Mouse (Mus musculus) thymus, postnatal 0 days (tissue): Measurements from ENCODE around the gene Fbxw4. TPM values are rescaled to one million over a fixed set of nuclear protein-coding genes. Genes with fewer than 3 reads are reported as not detected.
A peak's percentile ranks its signal among the peaks of the same experiment; 100 is the strongest.
"Not testable (repeated sequence)": the region's sequence is repeated elsewhere in the genome, so short reads cannot be mapped to it uniquely, and the experiment has no call there.

Experiments used
- DNase-seq: peaks from one replicate; pipeline ENCODE4 v3.0.0-alpha.2; 2015; ENCODE audit warnings: low spot score
- polyA plus RNA-seq: library from polyadenylated mRNA; unstranded; fragments of >200 nt; fragmentation: Nextera tagmentation; extraction: Ambion mirVana; gene quantifications from 2 replicates; pipeline ENCODE4 v1.2.1, GENCODE M21; 2015

Gene Fbxw4
- polyA plus RNA-seq, 1 experiment from 2014 or later: 24.5 TPM

- DNase-seq: peak; percentile 69
These were observed 78.9 kb downstream of the Fbxw4 start for GRCm38 (mm10) chr19:45581257-45581656.

DNA sequence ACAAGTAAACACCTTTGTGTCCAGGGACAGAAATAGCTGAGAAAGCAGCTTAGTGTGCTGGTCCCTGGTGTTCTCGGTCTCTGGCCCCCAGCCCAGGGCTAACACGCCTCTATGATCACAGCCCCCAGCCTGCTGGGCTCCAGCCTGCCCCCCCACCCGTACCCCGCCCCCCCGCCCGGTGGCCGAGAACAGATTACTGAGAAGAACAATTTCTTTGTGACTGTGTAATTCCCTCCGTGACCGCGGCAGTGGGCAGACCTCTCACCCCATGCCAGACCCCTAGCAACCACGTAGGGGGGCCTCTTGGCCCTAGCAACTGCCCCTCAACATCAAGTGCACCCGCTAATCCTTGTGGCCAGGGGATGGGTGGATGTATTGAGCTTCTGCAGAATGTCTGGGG is 79.9 kb downstream of the Fbxw4 start:
- no peak for DNase-seq

DNA sequence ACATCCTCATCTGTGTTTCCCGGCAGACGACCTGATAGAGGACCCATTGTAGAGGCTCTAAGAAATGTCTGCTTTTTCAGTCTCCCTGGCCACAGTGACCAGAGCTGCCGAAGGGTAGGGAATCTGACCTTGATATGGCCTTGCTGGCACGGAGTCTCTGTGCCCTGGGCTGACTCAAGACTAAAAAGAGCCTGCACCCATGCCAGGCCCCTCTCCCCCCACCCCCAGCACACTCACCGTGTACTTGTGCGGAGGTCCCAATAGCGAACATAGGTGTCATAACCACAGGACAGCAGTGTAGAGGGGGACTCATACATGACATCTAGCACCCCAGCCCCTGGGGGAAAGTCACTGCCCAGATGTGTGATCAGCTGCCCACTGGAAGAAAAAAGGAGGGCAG is 80.7 kb downstream of the Fbxw4 start:
- no peak for DNase-seq

- DNase-seq: peak; percentile 48
These were observed 81.1 kb downstream of the Fbxw4 start for GRCm38 (mm10) chr19:45578976-45579375.

- DNase-seq: peak; percentile 82
These were observed 82.9 kb downstream of the Fbxw4 start for GRCm38 (mm10) chr19:45577141-45577750.

DNA sequence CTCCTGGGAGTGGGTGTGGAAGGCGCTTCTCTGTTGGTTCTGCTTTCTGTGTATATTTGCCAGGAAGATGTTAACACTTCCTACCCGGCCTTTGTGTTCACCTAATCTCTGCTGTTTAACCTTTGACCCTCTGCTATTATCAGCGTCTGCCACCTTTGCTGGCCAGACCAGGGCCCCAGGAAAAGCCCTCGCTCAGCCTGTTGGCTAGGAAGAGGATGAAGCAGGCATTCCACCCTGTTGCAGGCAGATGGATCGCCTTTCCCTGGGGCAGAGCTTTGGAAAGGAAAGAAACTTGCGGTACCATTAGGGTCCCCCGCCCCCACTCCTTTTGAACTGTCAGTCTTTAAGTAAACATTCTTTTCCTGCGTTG is 84.5 kb downstream of the Fbxw4 start:
- DNase-seq: no peak

- peak; percentile 69 for DNase-seq
These were observed 85.0 kb downstream of the Fbxw4 start for GRCm38 (mm10) chr19:45574941-45575631.

DNA sequence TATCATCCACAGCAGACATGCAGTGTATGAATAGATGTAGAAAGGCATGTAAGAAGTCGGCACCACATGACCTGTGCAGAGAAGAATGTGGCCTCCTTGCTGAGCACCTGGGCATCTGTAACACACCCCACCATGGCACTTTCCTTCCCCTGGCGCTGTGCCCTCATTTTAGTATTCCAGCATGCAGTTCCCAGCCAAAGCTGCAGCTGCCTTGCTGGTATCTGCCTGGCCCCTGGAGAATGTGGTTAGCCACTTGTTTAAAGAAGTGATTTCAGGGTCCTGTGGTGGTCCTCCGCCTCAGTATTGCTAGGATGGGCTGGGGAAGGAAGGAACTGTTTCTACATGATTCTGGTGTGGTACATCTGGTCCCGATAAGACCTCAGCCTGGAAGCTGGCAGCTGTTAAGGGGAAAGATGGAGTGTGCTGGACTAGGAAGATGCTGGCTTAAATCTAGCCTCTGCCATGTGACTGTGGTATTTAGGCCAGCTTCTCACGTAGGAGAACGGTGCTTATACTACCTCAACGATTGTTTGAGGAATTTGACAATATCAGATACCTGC is 85.7 kb downstream of the Fbxw4 start:
- no peak for DNase-seq

- peak; percentile 88 for DNase-seq
These were observed 86.2 kb downstream of the Fbxw4 start for GRCm38 (mm10) chr19:45573861-45574267.

DNA sequence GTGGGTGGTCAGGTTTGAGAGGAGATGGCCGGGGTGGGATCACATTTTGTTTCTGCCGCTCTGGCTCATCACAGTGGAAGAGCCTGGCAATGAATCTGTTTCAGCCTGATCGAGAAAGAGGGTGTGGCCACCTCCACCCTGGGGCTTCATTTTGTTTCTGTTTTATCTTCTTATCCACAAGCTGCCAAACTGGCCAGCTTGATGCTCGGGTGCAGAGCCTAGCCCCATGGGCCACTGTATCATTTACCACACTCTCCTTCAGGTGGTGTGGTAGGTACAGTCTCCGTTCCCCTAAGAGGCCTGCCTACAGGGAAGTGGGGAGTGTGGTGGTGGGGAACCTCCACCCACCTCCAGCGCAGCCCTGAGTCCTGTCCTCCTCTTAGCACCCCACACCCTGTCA is 87.1 kb downstream of the Fbxw4 start:
- no peak for DNase-seq

GRCm38 (mm10) chr19:45567367-45567766 is 92.7 kb downstream of the Fbxw4 start:
- DNase-seq: no peak

- no peak for DNase-seq
These were observed 94.0 kb downstream of the Fbxw4 start for GRCm38 (mm10) chr19:45565925-45566715.

DNA sequence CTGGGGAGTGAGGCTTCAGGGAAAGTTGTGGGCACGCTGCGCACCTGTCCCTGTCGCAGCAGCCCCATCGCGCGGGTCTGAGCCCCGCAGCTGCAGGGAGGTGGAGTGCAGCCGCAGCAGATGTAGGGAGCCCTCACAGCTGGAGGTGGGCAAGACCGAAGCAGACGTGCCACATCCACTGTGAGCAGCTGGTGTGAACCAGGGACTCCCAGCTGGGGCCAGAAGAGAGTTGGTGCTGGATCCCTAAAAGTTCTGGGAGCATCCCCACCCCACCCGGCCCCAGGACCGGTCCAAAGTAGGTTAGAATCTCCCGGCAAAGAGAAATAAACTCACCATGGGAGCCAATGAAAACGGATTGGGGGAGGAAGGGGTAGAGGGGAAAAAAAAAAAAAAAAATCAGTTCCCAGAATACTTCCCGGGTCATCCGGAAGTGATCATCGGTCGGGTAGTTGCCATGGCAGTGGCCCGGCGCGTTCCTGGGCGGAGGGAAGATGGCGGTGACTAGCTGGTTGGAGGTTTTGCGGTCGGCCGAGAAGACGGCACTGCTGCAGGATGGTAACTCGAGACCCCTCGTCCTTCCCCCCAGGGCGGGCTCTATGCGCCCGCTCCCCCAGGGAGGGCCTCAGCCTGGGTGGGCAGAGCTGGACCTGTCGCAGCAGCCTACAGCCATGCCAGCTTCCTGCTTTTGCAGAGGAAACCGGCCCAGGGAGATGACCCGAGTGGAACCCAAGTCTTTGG is 99.8 kb downstream of the Fbxw4 start, which contains the start of the genes Poll and Gm17018:
TSS of gene Poll (minus strand) at position 379 of the 738 bp plus-strand sequence.
TSS of gene Gm17018 (plus strand) at position 463 of the 738 bp plus-strand sequence.
- DNase-seq: peak; percentile 89

- DNase-seq: no peak
These were observed 106.0 kb downstream of the Fbxw4 start for GRCm38 (mm10) chr19:45554136-45554535.

DNA sequence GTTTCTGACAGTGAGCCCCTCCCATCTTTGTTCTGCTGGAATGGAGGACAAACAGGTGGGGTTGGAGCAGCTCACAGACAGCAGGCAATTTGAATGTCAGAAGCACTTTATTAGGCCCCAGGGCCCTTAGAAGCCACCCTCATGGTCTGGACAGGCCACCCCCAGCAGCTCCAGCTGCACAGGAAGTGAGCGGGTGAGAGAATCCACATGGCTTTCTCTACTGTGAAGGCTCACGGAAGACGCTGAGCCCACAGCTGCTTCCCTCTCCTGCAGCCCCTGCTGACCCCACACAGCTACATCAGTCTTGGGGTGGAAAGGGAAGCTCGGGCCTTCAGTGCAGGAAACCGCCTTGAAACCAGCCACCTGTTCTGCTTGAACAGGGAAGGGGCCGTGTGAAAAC is 107.9 kb downstream of the Fbxw4 start:
- peak; percentile 60 for DNase-seq

- DNase-seq: no peak
These were observed 110.2 kb downstream of the Fbxw4 start for GRCm38 (mm10) chr19:45549948-45550347.

DNA sequence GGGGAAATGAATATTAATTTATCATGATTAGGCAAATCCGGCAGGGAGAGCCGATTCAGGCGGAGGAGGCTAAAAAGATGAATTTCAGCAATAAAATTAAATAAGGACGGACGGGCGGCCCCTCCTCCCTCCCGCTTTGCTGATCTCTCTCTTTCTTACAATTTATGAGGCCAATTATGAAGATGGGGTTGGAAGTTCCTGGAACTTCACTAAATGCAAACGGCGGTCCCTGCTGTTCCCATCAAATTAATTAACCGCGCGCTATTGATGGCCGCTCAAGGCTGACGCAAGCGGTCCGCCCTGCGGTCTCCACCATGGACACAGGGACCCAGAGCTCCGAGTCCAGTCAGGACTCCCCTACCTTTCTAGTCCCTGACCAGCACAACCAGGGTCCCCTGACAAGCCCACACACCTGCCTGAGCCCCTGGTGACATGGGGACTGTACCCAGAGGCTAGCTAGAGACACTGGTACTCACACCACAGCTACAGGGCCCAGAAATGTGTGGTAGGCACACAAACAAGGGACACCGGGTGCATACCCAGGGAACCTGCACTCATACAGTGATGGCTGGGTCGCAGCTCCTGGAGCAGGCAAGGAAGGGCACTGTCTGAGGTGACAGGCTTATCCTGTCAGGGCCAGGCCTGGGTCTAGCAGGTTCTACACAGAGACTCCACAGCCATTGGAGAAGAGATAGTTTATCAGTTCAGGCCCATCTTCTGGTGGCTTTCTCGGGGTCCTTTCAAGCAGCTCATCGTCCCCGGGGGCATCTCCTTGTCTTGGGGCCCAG is 110.8 kb downstream of the Fbxw4 start:
- DNase-seq: no peak

DNA sequence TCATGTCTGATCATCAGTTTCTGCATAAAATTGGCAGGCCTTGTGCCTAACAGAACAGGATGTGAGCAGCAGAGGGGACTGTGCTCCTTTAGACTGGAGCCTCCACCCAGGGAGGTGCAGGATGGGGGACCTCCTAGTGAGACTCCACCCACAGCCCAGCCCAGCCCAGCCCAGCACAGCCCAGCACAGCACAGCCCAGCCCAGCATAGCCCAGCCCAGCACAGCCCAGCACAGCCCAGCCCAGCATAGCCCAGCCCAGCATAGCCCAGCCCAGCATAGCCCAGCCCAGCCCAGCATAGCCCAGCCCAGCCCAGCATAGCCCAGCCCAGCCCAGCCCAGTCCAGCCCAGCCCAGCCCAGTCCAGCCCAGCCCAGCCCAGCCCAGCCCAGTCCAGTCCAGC is 111.9 kb downstream of the Fbxw4 start:
- DNase-seq: not testable (repeated sequence)

DNA sequence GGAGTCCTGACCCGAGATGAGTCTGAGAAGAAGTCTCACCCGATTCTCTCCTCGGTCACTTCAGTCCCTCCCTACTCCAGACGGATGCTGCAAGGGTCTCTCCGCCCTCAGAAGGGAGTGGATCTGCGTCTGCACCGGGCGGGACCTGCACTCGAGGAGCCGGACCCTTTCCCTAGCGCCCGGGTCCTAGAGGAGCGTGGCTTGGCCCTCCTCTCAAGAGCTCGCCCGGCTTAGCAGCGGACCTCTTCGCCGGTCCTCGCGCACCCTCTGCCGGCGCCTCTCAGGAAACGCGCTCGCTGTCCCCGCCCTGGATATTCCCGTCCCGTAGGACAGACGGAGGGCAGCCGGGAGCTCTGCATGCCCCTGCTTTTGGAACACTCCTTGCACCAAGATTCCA is 115.2 kb downstream of the Fbxw4 start:
- peak; percentile 79 for DNase-seq
